Mouse (Mus musculus): Measurements from ENCODE around the gene Mzf1. TPM values are rescaled to one million over a fixed set of nuclear protein-coding genes. Genes with fewer than 3 reads are reported as not detected.
A peak's percentile ranks its signal among the peaks of the same experiment; 100 is the strongest.

The Mzf1 gene
- polyA plus RNA-seq, 1 experiment from 2014 or later: 1.2 TPM

DNA sequence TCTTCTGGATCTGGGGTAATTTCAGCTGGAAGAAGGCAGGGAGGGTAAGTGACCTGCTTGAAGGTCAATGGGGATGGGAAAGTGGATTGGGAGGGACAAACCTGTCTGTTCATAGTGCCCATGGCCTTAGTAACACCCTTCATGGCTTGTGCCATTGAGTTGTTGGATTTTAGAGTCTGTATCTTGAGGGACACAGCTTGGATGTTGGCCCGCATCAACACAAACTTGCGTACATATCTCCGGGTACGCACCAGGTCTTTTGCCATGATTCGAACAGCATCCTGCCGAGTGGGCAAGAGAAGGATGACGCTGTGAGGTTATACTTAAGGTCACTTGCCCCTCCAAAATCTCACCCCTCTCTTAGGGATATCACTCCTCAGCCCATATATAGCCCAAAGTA is 22.0 kb downstream of the Mzf1 start:
- DNase-seq (ENCODE audit: low spot score): no peak
- peaks cover 38% of the 10 kb centered on the region for H3K36me3 ChIP-seq (replicated peaks; ENCODE audit: control insufficient read depth, insufficient read depth, low read depth, low read length)
- WGBS: 91% methylated on average over 7 of the region's 7 CpGs
- ATAC-seq (replicated peaks; ENCODE audit: insufficient number of reproducible peaks, low FRiP score, low TSS enrichment, low read depth): no peak
- H3K4me1 ChIP-seq (ENCODE audit: control insufficient read depth, insufficient read depth, low read length): no peaks in the 10 kb centered on the region
- no peak overlapping the region for H3K27ac ChIP-seq (replicated peaks; ENCODE audit: low read depth, low read length)
- no peak overlapping the region for H3K9ac ChIP-seq (replicated peaks; ENCODE audit: low read length)
- H3K9me3 ChIP-seq (replicated peaks; ENCODE audit: control insufficient read depth, low read length): no peaks in the 10 kb centered on the region
- H3K27me3 ChIP-seq (ENCODE audit: control insufficient read depth, insufficient read depth, low read length): no peaks in the 10 kb centered on the region
- H3K4me3 ChIP-seq (ENCODE audit: low read depth, low read length): no peak overlapping the region
- H3K4me2 ChIP-seq (ENCODE audit: low read depth, low read length): no peak overlapping the region

GRCm38 (mm10) chr7:13031983-13032382 is 22.6 kb downstream of the Mzf1 start:
- DNase-seq (ENCODE audit: low spot score): no peak
- Histone ChIP-seq H3K27ac (replicated peaks; ENCODE audit: low read depth, low read length) (no peak overlapping the region), H3K27me3 (ENCODE audit: control insufficient read depth, insufficient read depth, low read length) (no peaks in the 10 kb centered on the region), H3K4me1 (ENCODE audit: control insufficient read depth, insufficient read depth, low read length) (no peaks in the 10 kb centered on the region), H3K9me3 (replicated peaks; ENCODE audit: control insufficient read depth, low read length) (no peaks in the 10 kb centered on the region), H3K9ac (replicated peaks; ENCODE audit: low read length) (no peak overlapping the region), H3K36me3 (replicated peaks; ENCODE audit: control insufficient read depth, insufficient read depth, low read depth, low read length) (peaks cover 44% of the 10 kb centered on the region), H3K4me3 (ENCODE audit: low read depth, low read length) (no peak overlapping the region), H3K4me2 (ENCODE audit: low read depth, low read length) (no peak overlapping the region)
- no peak for ATAC-seq (replicated peaks; ENCODE audit: insufficient number of reproducible peaks, low FRiP score, low TSS enrichment, low read depth)
- 89% methylated on average over 2 of the region's 2 CpGs for WGBS

- ATAC-seq (replicated peaks; ENCODE audit: insufficient number of reproducible peaks, low FRiP score, low TSS enrichment, low read depth) (no peak), DNase-seq (ENCODE audit: low spot score) (peak; percentile 35)
- H3K9ac ChIP-seq (replicated peaks; ENCODE audit: low read length): no peak overlapping the region
- no peaks in the 10 kb centered on the region for H3K4me1 ChIP-seq (ENCODE audit: control insufficient read depth, insufficient read depth, low read length)
- no peak overlapping the region for H3K4me3 ChIP-seq (ENCODE audit: low read depth, low read length)
- no peak overlapping the region for H3K4me2 ChIP-seq (ENCODE audit: low read depth, low read length)
- H3K9me3 ChIP-seq (replicated peaks; ENCODE audit: control insufficient read depth, low read length): no peaks in the 10 kb centered on the region
- no peaks in the 10 kb centered on the region for H3K27me3 ChIP-seq (ENCODE audit: control insufficient read depth, insufficient read depth, low read length)
- WGBS: 78% methylated on average over 5 of the region's 5 CpGs
- peaks cover 46% of the 10 kb centered on the region for H3K36me3 ChIP-seq (replicated peaks; ENCODE audit: control insufficient read depth, insufficient read depth, low read depth, low read length)
- H3K27ac ChIP-seq (replicated peaks; ENCODE audit: low read depth, low read length): no peak overlapping the region
These were observed 23.5 kb downstream of the Mzf1 start for GRCm38 (mm10) chr7:13031069-13031468.

DNA sequence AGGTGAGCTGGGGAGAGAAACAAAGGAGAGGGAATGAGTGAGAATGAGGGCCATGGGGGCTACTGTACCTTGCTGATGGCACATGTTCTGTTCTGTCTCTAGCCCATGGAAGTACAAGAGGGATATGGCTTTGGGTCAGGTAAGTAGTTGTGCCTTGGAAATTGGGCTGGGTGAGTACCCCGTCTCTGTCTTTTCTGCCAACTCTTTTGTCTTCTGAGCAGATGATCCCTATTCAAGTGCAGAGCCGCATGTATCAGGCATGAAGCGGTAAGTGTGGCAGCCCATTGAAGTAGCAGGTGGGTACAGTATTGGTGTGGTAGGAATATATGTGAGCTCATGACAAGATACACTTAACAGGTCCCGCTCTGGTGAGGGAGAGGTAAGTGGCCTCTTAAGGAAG is 25.6 kb downstream of the Mzf1 start:
- WGBS: 90% methylated on average over 4 of the region's 4 CpGs
- ATAC-seq (replicated peaks; ENCODE audit: insufficient number of reproducible peaks, low FRiP score, low TSS enrichment, low read depth) (no peak), DNase-seq (ENCODE audit: low spot score) (no peak)
- Histone ChIP-seq H3K27ac (replicated peaks; ENCODE audit: low read depth, low read length) (no peak overlapping the region), H3K4me3 (ENCODE audit: low read depth, low read length) (no peak overlapping the region), H3K27me3 (ENCODE audit: control insufficient read depth, insufficient read depth, low read length) (no peaks in the 10 kb centered on the region), H3K36me3 (replicated peaks; ENCODE audit: control insufficient read depth, insufficient read depth, low read depth, low read length) (peaks cover 43% of the 10 kb centered on the region), H3K4me2 (ENCODE audit: low read depth, low read length) (no peak overlapping the region), H3K4me1 (ENCODE audit: control insufficient read depth, insufficient read depth, low read length) (no peaks in the 10 kb centered on the region; the same call in 1 of the 2 replicates), H3K9ac (replicated peaks; ENCODE audit: low read length) (no peak overlapping the region), H3K9me3 (replicated peaks; ENCODE audit: control insufficient read depth, low read length) (no peaks in the 10 kb centered on the region)

- peak overlapping the region; percentile 96 for H3K4me3 ChIP-seq (ENCODE audit: low read depth, low read length)
- peak overlapping the region; percentile 97 for H3K4me2 ChIP-seq (ENCODE audit: low read depth, low read length)
- H3K27me3 ChIP-seq (ENCODE audit: control insufficient read depth, insufficient read depth, low read length): no peaks in the 10 kb centered on the region
- WGBS: 39% methylated on average over 4 of the region's 4 CpGs
- DNase-seq (ENCODE audit: low spot score) (no peak), ATAC-seq (replicated peaks; ENCODE audit: insufficient number of reproducible peaks, low FRiP score, low TSS enrichment, low read depth) (no peak)
- no peaks in the 10 kb centered on the region; the same call in 1 of the 2 replicates for H3K4me1 ChIP-seq (ENCODE audit: control insufficient read depth, insufficient read depth, low read length)
- H3K9ac ChIP-seq (replicated peaks; ENCODE audit: low read length): peak overlapping the region; percentile 99
- peaks cover 35% of the 10 kb centered on the region for H3K36me3 ChIP-seq (replicated peaks; ENCODE audit: control insufficient read depth, insufficient read depth, low read depth, low read length)
- H3K27ac ChIP-seq (replicated peaks; ENCODE audit: low read depth, low read length): 0 out of 2 replicates have a peak overlapping the region, but pooled peaks have one; percentile 100
- no peaks in the 10 kb centered on the region for H3K9me3 ChIP-seq (replicated peaks; ENCODE audit: control insufficient read depth, low read length)
These were observed 29.0 kb downstream of the Mzf1 start for GRCm38 (mm10) chr7:13025511-13026112.

GRCm38 (mm10) chr7:13024805-13025204 is 29.8 kb downstream of the Mzf1 start:
- H3K4me2 ChIP-seq (ENCODE audit: low read depth, low read length): peak overlapping the region; percentile 97
- no peaks in the 10 kb centered on the region for H3K27me3 ChIP-seq (ENCODE audit: control insufficient read depth, insufficient read depth, low read length)
- H3K9ac ChIP-seq (replicated peaks; ENCODE audit: low read length): peak overlapping the region; percentile 99
- ATAC-seq (replicated peaks; ENCODE audit: insufficient number of reproducible peaks, low FRiP score, low TSS enrichment, low read depth): peak; percentile 61
- under 1% methylated on average over 44 of the region's 44 CpGs for WGBS
- H3K4me1 ChIP-seq (ENCODE audit: control insufficient read depth, insufficient read depth, low read length): no peaks in the 10 kb centered on the region; the same call in 1 of the 2 replicates
- no peaks in the 10 kb centered on the region for H3K9me3 ChIP-seq (replicated peaks; ENCODE audit: control insufficient read depth, low read length)
- peak overlapping the region; percentile 96 for H3K4me3 ChIP-seq (ENCODE audit: low read depth, low read length)
- DNase-seq (ENCODE audit: low spot score): peak; percentile 79
- peaks cover 27% of the 10 kb centered on the region for H3K36me3 ChIP-seq (replicated peaks; ENCODE audit: control insufficient read depth, insufficient read depth, low read depth, low read length)
- peak overlapping the region; percentile 100 for H3K27ac ChIP-seq (replicated peaks; ENCODE audit: low read depth, low read length)

- H3K4me1 ChIP-seq (ENCODE audit: control insufficient read depth, insufficient read depth, low read length): no peaks in the 10 kb centered on the region; the same call in 1 of the 2 replicates
- DNase-seq (ENCODE audit: low spot score) (peak; percentile 97), ATAC-seq (replicated peaks; ENCODE audit: insufficient number of reproducible peaks, low FRiP score, low TSS enrichment, low read depth) (peak; percentile 82)
- H3K36me3 ChIP-seq (replicated peaks; ENCODE audit: control insufficient read depth, insufficient read depth, low read depth, low read length): peaks cover 20% of the 10 kb centered on the region
- under 1% methylated on average over 58 of the region's 95 CpGs for WGBS
- H3K9ac ChIP-seq (replicated peaks; ENCODE audit: low read length): peak overlapping the region; percentile 99
- peak overlapping the region; percentile 100 for H3K27ac ChIP-seq (replicated peaks; ENCODE audit: low read depth, low read length)
- no peaks in the 10 kb centered on the region for H3K9me3 ChIP-seq (replicated peaks; ENCODE audit: control insufficient read depth, low read length)
- H3K27me3 ChIP-seq (ENCODE audit: control insufficient read depth, insufficient read depth, low read length): no peaks in the 10 kb centered on the region
- H3K4me3 ChIP-seq (ENCODE audit: low read depth, low read length): peak overlapping the region; percentile 96
- H3K4me2 ChIP-seq (ENCODE audit: low read depth, low read length): peak overlapping the region; percentile 97
These were observed 30.4 kb downstream of the Mzf1 start for GRCm38 (mm10) chr7:13023928-13024731.

Data from embryonic facial prominence, embryonic 11.5 days (tissue).